Mouse (Mus musculus): Measurements from ENCODE around the gene Tbrg4.

DNA sequence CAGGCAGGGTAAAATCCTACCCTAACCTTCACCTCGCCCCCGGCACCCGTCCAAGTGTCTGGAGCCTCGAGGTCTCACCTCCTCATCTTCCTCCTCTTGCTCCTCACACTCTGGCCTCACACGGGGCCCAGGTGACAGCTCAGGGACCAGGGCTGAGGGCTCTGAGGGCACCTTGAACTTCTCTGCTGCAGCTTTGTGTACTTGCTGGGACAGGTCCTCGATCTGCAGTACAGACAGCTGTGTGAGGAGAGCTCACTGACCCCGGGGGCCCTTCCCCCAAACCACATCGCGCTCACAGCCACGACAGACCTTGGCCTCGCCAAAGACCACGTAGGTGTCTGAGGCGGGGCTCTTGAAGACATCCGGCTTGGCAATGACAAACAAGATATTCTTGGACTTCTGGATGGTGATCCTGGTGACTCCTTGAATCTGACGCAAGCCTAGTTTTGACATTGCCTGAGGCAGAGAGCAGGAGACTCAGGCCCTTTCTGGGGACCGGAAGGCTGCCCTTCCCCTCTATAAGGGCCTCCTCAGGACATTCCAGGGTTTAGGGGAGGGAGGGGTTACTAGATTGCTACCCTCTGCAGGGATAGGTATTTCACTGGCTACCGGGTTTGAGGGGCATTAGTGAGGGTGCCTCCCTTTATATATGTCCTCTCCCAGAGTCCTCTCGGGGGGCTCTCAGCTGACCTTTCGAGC, 27.5 kb downstream of the Tbrg4 start:
- TF ChIP-seq CTCF (IDR thresholded peaks at IDR 0.05; ENCODE audit: low read depth) = no peak
- no peak for TF ChIP-seq EP300 (IDR thresholded peaks at IDR 0.05; ENCODE audit: low read depth)

Data from liver, postnatal 0 days (tissue).